Mouse (Mus musculus) small intestine, adult 2 months (tissue): ENCODE data around the gene Fam229b. TPM values are rescaled to one million over a fixed set of nuclear protein-coding genes. Genes with fewer than 3 reads are reported as not detected.

Experiments used
- H3K27ac ChIP-seq: fragments of 200-500 bp; 2 replicates; pipeline ENCODE4 v1.5.1; 2012; ENCODE audit warnings: low read depth, low read length, control low read depth, inconsistent platforms; ENCODE audit not compliant: insufficient read depth
- H3K27me3 ChIP-seq: fragments of 200-500 bp; 2 replicates; pipeline ENCODE4 v1.6.1; 2012; ENCODE audit warnings: mild to moderate bottlenecking, moderate library complexity, low read length, inconsistent platforms; ENCODE audit not compliant: control insufficient read depth, insufficient read depth
- H3K36me3 ChIP-seq: fragments of 200-500 bp; 2 replicates; pipeline ENCODE4 v1.6.1; 2012; ENCODE audit warnings: mild to moderate bottlenecking, low read length, control low read depth, inconsistent platforms; ENCODE audit not compliant: control insufficient read depth, insufficient read depth
- H3K4me1 ChIP-seq: fragments of 200-500 bp; 2 replicates; pipeline ENCODE4 v1.6.1; 2012; ENCODE audit warnings: low read length, inconsistent platforms, mixed read lengths; ENCODE audit not compliant: control insufficient read depth, insufficient read depth, insufficient read length
- H3K4me3 ChIP-seq: fragments of 200-500 bp; 2 replicates; pipeline ENCODE4 v1.5.1; 2012; ENCODE audit warnings: low read depth, mild to moderate bottlenecking, control low read depth, inconsistent platforms, low read length, moderate library complexity
- CTCF ChIP-seq: fragments of 200-500 bp; IDR thresholded peaks from 2 replicates; pipeline ENCODE4 v1.5.1; 2012; ENCODE audit warnings: low read depth, mild to moderate bottlenecking, control low read depth, inconsistent platforms, low read length, moderate library complexity, mixed read lengths; ENCODE audit not compliant: insufficient replicate concordance, insufficient read length; ENCODE audit errors: extremely low read depth
- POLR2A ChIP-seq: fragments of 200-500 bp; IDR thresholded peaks from 2 replicates; pipeline ENCODE4 v1.6.1; 2012; ENCODE audit warnings: low read depth, mild to moderate bottlenecking, control low read depth, inconsistent platforms, low read length, moderate library complexity
- WGBS: fragments of 180-500 bp; shearing (Covaris S2); methylation state at CpG from one replicate; pipeline ENCODE4 v1.1.7; 2018; 5-methylcytosine and 5-hydroxymethylcytosine counted together
- polyA plus RNA-seq: library from polyadenylated mRNA; depleted of rRNA; stranded (reverse); fragments of >200 nt; gene quantifications from 2 replicates; pipeline ENCODE4 v1.2.3, GENCODE M21; 2012

The Fam229b gene
- polyA plus RNA-seq, 1 experiment = 0.46 TPM

- no peaks in the 10 kb centered on the region for H3K27me3 ChIP-seq
Measured at GRCm38 (mm10) chr10:39137766-39138165, 4.1 kb upstream of the Fam229b start.

GRCm38 (mm10) chr10:39121412-39121811 is 12.3 kb downstream of the Fam229b start:
- Histone ChIP-seq H3K4me1 (no peaks in the 10 kb centered on the region), H3K36me3 (no peaks in the 10 kb centered on the region), H3K27me3 (no peaks in the 10 kb centered on the region), H3K27ac (no peak overlapping the region), H3K4me3 (no peak overlapping the region)
- WGBS = 25% methylated on average over 4 of the region's 4 CpGs
- no peak for TF ChIP-seq CTCF
- no peak for TF ChIP-seq POLR2A

More at GRCm38 (mm10) chr10:39137766-39138165, 4.1 kb upstream of the Fam229b start:
- WGBS = 87% methylated on average over 3 of the region's 3 CpGs
- Histone ChIP-seq H3K36me3 (peaks cover 2% of the 10 kb centered on the region; the same call in 1 of the 2 replicates), H3K4me3 (no peak overlapping the region), H3K4me1 (peaks cover 2% of the 10 kb centered on the region; the same call in 1 of the 2 replicates), H3K27ac (no peak overlapping the region)
- no peak for TF ChIP-seq POLR2A
- TF ChIP-seq CTCF = no peak

GRCm38 (mm10) chr10:39109489-39109874 is 24.2 kb downstream of the Fam229b start:
- TF ChIP-seq POLR2A = no peak
- TF ChIP-seq CTCF = no peak
- H3K27ac ChIP-seq = no peak overlapping the region
- no peaks in the 10 kb centered on the region; the same call in 1 of the 2 replicates for H3K36me3 ChIP-seq
- no peaks in the 10 kb centered on the region for H3K27me3 ChIP-seq
- H3K4me1 ChIP-seq = no peaks in the 10 kb centered on the region
- H3K4me3 ChIP-seq = no peak overlapping the region
- WGBS = 65% methylated on average over 4 of the region's 4 CpGs

- TF ChIP-seq CTCF = no peak
- no peak for TF ChIP-seq POLR2A
- WGBS = 58% methylated on average over 10 of the region's 10 CpGs
Measured at GRCm38 (mm10) chr10:39108837-39109488, 24.8 kb downstream of the Fam229b start.

GRCm38 (mm10) chr10:39106935-39107334 is 26.8 kb downstream of the Fam229b start:
- Histone ChIP-seq H3K27me3 (no peaks in the 10 kb centered on the region), H3K4me1 (no peaks in the 10 kb centered on the region), H3K36me3 (no peaks in the 10 kb centered on the region; the same call in 1 of the 2 replicates), H3K27ac (no peak overlapping the region), H3K4me3 (no peak overlapping the region)
- 54% methylated on average over 4 of the region's 4 CpGs for WGBS
- TF ChIP-seq CTCF (no peak), POLR2A (no peak)

More at GRCm38 (mm10) chr10:39108837-39109488, 24.8 kb downstream of the Fam229b start:
- H3K27ac ChIP-seq = no peak overlapping the region
- H3K27me3 ChIP-seq = no peaks in the 10 kb centered on the region
- no peak overlapping the region for H3K4me3 ChIP-seq
- no peaks in the 10 kb centered on the region for H3K4me1 ChIP-seq
- no peaks in the 10 kb centered on the region; the same call in 1 of the 2 replicates for H3K36me3 ChIP-seq

GRCm38 (mm10) chr10:39106413-39106812 is 27.3 kb downstream of the Fam229b start:
- no peak for TF ChIP-seq POLR2A
- no peak for TF ChIP-seq CTCF
- no peak overlapping the region for H3K4me3 ChIP-seq
- no peaks in the 10 kb centered on the region; the same call in 1 of the 2 replicates for H3K36me3 ChIP-seq
- no peaks in the 10 kb centered on the region for H3K4me1 ChIP-seq
- H3K27me3 ChIP-seq = no peaks in the 10 kb centered on the region
- H3K27ac ChIP-seq = no peak overlapping the region
- WGBS = 77% methylated on average over 3 of the region's 3 CpGs

GRCm38 (mm10) chr10:39104803-39105449 is 28.8 kb downstream of the Fam229b start:
- H3K27me3 ChIP-seq = no peaks in the 10 kb centered on the region
- H3K4me1 ChIP-seq = no peaks in the 10 kb centered on the region
- no peaks in the 10 kb centered on the region; the same call in 1 of the 2 replicates for H3K36me3 ChIP-seq
- no peak overlapping the region for H3K4me3 ChIP-seq
- no peak overlapping the region for H3K27ac ChIP-seq
- 82% methylated on average over 8 of the region's 8 CpGs for WGBS
- TF ChIP-seq CTCF (no peak), POLR2A (no peak)

- WGBS = 94% methylated on average over 10 of the region's 10 CpGs
- H3K4me3 ChIP-seq = no peak overlapping the region
- TF ChIP-seq POLR2A (no peak), CTCF (no peak)
- no peak overlapping the region for H3K27ac ChIP-seq
- H3K4me1 ChIP-seq = no peaks in the 10 kb centered on the region
- no peaks in the 10 kb centered on the region; the same call in 1 of the 2 replicates for H3K36me3 ChIP-seq
- no peaks in the 10 kb centered on the region for H3K27me3 ChIP-seq
Measured at GRCm38 (mm10) chr10:39098746-39099145, 35.0 kb downstream of the Fam229b start.
